Mouse (Mus musculus): ENCODE results near the gene Srrm2. TPM values are rescaled to one million over a fixed set of nuclear protein-coding genes. Genes with fewer than 3 reads are reported as not detected.

Gene Srrm2
- polyA plus RNA-seq, 1 experiment from 2014 or later: 525 TPM

- Histone ChIP-seq H3K4me3 (replicated peaks) (no peak overlapping the region), H3K9ac (no peak overlapping the region), H3K4me2 (replicated peaks) (no peak overlapping the region), H3K27me3 (no peaks in the 10 kb centered on the region), H3K27ac (replicated peaks) (no peak overlapping the region), H3K36me3 (peaks cover 91% of the 10 kb centered on the region), H3K9me3 (replicated peaks) (peaks cover 34% of the 10 kb centered on the region), H3K4me1 (no peaks in the 10 kb centered on the region)
- ATAC-seq (ENCODE audit: insufficient number of reproducible peaks, low FRiP score, low TSS enrichment, low read depth): no peak
- WGBS: 98% methylated on average over 16 of the region's 16 CpGs
These were observed 25.3 kb downstream of the Srrm2 start for GRCm38 (mm10) chr17:23815641-23816040.

- Histone ChIP-seq H3K9me3 (replicated peaks) (peaks cover 34% of the 10 kb centered on the region), H3K27me3 (no peaks in the 10 kb centered on the region), H3K36me3 (peaks cover 96% of the 10 kb centered on the region), H3K27ac (replicated peaks) (no peak overlapping the region), H3K4me3 (replicated peaks) (no peak overlapping the region), H3K4me1 (0 out of 2 replicates have a peak, but pooled peaks cover 3% of the 10 kb centered on the region), H3K9ac (no peak overlapping the region), H3K4me2 (replicated peaks) (no peak overlapping the region)
- WGBS: 99% methylated on average over 8 of the region's 8 CpGs
- no peak for ATAC-seq (ENCODE audit: insufficient number of reproducible peaks, low FRiP score, low TSS enrichment, low read depth)
These were observed 28.2 kb downstream of the Srrm2 start for GRCm38 (mm10) chr17:23818579-23818978.

GRCm38 (mm10) chr17:23819235-23819634 lies 28.9 kb downstream of the Srrm2 start:
- no peak for ATAC-seq (ENCODE audit: insufficient number of reproducible peaks, low FRiP score, low TSS enrichment, low read depth)

GRCm38 (mm10) chr17:23820731-23821130 lies 30.4 kb downstream of the Srrm2 start:
- no peak overlapping the region for H3K4me2 ChIP-seq (replicated peaks)
- no peak overlapping the region for H3K4me3 ChIP-seq (replicated peaks)
- H3K36me3 ChIP-seq: peaks cover 98% of the 10 kb centered on the region
- ATAC-seq (ENCODE audit: insufficient number of reproducible peaks, low FRiP score, low TSS enrichment, low read depth): no peak
- 0 out of 2 replicates have a peak, but pooled peaks cover 9% of the 10 kb centered on the region for H3K4me1 ChIP-seq
- H3K9me3 ChIP-seq (replicated peaks): peaks cover 31% of the 10 kb centered on the region
- no peak overlapping the region for H3K27ac ChIP-seq (replicated peaks)
- no peaks in the 10 kb centered on the region for H3K27me3 ChIP-seq
- no peak overlapping the region for H3K9ac ChIP-seq
- 97% methylated on average over 5 of the region's 5 CpGs for WGBS

More at GRCm38 (mm10) chr17:23819235-23819634, 28.9 kb downstream of the Srrm2 start:
- Histone ChIP-seq H3K27me3 (no peaks in the 10 kb centered on the region), H3K4me1 (0 out of 2 replicates have a peak, but pooled peaks cover 3% of the 10 kb centered on the region), H3K4me3 (replicated peaks) (no peak overlapping the region), H3K27ac (replicated peaks) (no peak overlapping the region), H3K9me3 (replicated peaks) (peaks cover 34% of the 10 kb centered on the region), H3K9ac (no peak overlapping the region), H3K36me3 (peaks cover 98% of the 10 kb centered on the region), H3K4me2 (replicated peaks) (no peak overlapping the region)
- WGBS: 98% methylated on average over 25 of the region's 25 CpGs

DNA sequence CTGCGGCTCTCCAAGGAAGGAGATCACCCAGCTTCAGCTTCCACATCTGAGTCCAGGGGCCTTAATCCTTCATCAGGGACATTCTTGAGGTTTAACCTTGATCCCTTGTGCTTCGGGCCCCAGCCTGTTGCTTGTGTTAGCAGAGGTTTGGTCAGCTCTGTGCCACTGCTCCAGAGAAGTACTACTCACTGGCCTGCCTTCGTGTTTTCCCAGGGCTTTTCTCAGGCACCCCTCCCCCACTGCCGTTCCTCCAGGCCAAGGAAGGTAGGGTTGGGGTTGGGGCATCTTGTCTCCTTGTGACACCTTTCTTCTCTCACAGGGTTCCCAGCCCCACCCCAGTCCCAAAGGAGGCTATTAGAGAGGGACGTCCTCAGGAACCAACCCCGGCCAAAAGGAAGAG lies 31.8 kb downstream of the Srrm2 start:
- Histone ChIP-seq H3K4me3 (replicated peaks) (no peak overlapping the region), H3K9me3 (replicated peaks) (peaks cover 26% of the 10 kb centered on the region), H3K9ac (no peak overlapping the region), H3K36me3 (peaks cover 95% of the 10 kb centered on the region), H3K27ac (replicated peaks) (no peak overlapping the region), H3K4me1 (peaks cover 11% of the 10 kb centered on the region; the same call in 1 of the 2 replicates), H3K4me2 (replicated peaks) (no peak overlapping the region), H3K27me3 (no peaks in the 10 kb centered on the region)
- WGBS: 65% methylated on average over 6 of the region's 6 CpGs
- no peak for ATAC-seq (ENCODE audit: insufficient number of reproducible peaks, low FRiP score, low TSS enrichment, low read depth)

DNA sequence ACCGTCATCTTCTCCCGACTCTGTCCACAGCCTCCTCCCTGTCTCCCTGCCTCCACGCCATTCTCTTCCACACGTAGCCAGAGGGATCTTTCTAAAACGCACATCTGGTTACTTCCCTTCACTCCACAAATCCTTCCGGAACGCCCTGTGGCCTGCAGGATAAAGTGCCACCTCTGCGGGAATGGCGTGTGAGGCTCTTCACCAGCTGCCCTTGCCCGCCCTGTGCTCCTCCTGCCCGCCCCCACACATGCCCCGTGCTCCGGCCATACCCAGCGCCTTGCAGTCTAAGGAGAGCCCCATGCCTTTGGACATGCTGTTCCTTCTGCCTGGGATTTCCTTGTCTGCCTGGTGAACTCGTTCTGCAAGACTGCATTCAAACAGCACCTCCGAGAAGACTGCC lies 32.7 kb downstream of the Srrm2 start:
- Histone ChIP-seq H3K27ac (replicated peaks) (no peak overlapping the region), H3K9me3 (replicated peaks) (peaks cover 17% of the 10 kb centered on the region), H3K4me3 (replicated peaks) (no peak overlapping the region), H3K4me2 (replicated peaks) (no peak overlapping the region), H3K9ac (no peak overlapping the region), H3K27me3 (no peaks in the 10 kb centered on the region), H3K4me1 (peaks cover 17% of the 10 kb centered on the region), H3K36me3 (peaks cover 86% of the 10 kb centered on the region)
- 75% methylated on average over 16 of the region's 16 CpGs for WGBS
- ATAC-seq (ENCODE audit: insufficient number of reproducible peaks, low FRiP score, low TSS enrichment, low read depth): no peak

DNA sequence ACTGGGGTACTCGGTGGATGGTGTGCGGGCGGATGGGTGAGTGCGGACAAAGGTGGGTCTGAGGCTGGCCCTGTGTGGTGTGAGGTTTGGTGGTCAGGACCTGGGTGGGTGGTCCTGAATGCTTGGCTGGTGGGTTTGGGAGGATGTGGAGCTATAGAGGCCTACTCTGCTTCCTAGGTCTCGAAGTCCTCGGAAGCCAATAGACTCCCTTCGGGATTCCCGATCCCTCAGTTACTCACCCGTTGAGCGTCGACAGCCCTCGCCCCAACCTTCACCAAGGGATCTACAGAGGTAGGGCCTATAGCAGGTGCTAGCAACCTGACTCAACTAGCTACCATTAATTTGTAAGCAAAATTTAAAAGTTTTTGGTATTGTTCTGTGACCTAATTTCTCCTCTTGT lies 33.3 kb downstream of the Srrm2 start:
- H3K4me2 ChIP-seq (replicated peaks): no peak overlapping the region
- no peak overlapping the region for H3K9ac ChIP-seq
- WGBS: 89% methylated on average over 12 of the region's 12 CpGs
- H3K4me1 ChIP-seq: peaks cover 17% of the 10 kb centered on the region
- no peaks in the 10 kb centered on the region for H3K27me3 ChIP-seq
- ATAC-seq (ENCODE audit: insufficient number of reproducible peaks, low FRiP score, low TSS enrichment, low read depth): no peak
- H3K36me3 ChIP-seq: peaks cover 80% of the 10 kb centered on the region
- H3K9me3 ChIP-seq (replicated peaks): peaks cover 11% of the 10 kb centered on the region
- no peak overlapping the region for H3K4me3 ChIP-seq (replicated peaks)
- H3K27ac ChIP-seq (replicated peaks): no peak overlapping the region

GRCm38 (mm10) chr17:23825591-23825990 lies 35.3 kb downstream of the Srrm2 start:
- Histone ChIP-seq H3K4me1 (peaks cover 17% of the 10 kb centered on the region), H3K27me3 (no peaks in the 10 kb centered on the region), H3K4me2 (replicated peaks) (no peak overlapping the region), H3K9me3 (replicated peaks) (no peaks in the 10 kb centered on the region), H3K9ac (no peak overlapping the region), H3K36me3 (peaks cover 60% of the 10 kb centered on the region), H3K4me3 (replicated peaks) (no peak overlapping the region), H3K27ac (replicated peaks) (no peak overlapping the region)
- ATAC-seq (ENCODE audit: insufficient number of reproducible peaks, low FRiP score, low TSS enrichment, low read depth): no peak
- 79% methylated on average over 4 of the region's 4 CpGs for WGBS

DNA sequence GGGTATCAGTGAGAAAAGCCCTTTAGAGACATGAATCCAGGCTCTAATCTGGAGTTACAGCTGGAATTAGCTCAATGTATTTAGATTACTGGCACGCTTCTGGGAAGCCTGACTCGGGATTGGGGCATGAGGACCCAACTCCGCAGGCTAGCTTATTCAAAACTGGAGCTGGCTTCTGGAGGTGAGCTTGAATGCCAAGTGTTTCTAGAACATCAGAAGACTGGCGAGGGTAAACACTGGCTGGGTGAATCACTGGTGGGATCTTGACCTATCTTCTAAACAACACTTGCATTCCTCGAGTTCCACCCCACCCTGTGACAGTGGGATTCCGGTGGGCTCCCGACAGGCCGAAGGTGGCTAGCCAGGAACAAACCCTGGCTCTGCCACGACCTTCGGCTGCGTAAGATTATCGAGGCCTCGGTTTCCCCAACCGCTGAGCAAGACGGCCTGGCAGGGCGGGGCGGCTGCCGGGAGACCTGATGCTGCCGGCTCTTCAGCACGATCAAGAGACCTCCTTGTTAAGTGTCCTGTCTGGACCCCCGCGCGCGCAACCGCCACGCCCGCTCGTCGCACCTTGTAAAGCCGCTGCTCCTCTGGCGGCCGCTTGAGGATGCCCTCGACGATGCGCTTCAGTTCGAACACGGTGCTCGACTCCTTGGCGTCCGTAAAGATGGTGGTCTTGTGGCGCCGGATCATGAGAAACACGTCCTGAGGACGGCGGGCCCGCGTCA lies 38.1 kb downstream of the Srrm2 start:
- H3K27ac ChIP-seq (replicated peaks): peak overlapping the region; percentile 96
- under 1% methylated on average over 47 of the region's 47 CpGs for WGBS
- H3K9me3 ChIP-seq (replicated peaks): no peaks in the 10 kb centered on the region
- peak overlapping the region; percentile 90 for H3K9ac ChIP-seq
- peak overlapping the region; percentile 88 for H3K4me3 ChIP-seq (replicated peaks)
- peaks cover 33% of the 10 kb centered on the region for H3K36me3 ChIP-seq
- H3K4me2 ChIP-seq (replicated peaks): peak overlapping the region; percentile 67
- peaks cover 17% of the 10 kb centered on the region; the same call in 1 of the 2 replicates for H3K27me3 ChIP-seq
- H3K4me1 ChIP-seq: peaks cover 14% of the 10 kb centered on the region
- peak; percentile 71 for ATAC-seq (ENCODE audit: insufficient number of reproducible peaks, low FRiP score, low TSS enrichment, low read depth)

- no peaks in the 10 kb centered on the region for H3K9me3 ChIP-seq (replicated peaks)
- peaks cover 26% of the 10 kb centered on the region for H3K36me3 ChIP-seq
- peaks cover 17% of the 10 kb centered on the region; the same call in 1 of the 2 replicates for H3K27me3 ChIP-seq
- peaks cover 14% of the 10 kb centered on the region for H3K4me1 ChIP-seq
- H3K4me2 ChIP-seq (replicated peaks): peak within 1 kb of the TSS; percentile 67
- peak within 1 kb of the TSS; percentile 90 for H3K9ac ChIP-seq
- peak within 1 kb of the TSS; percentile 96 for H3K27ac ChIP-seq (replicated peaks)
- ATAC-seq (ENCODE audit: insufficient number of reproducible peaks, low FRiP score, low TSS enrichment, low read depth): peak; percentile 93
- WGBS: under 1% methylated on average over 28 of the region's 42 CpGs
- peak within 1 kb of the TSS; percentile 88 for H3K4me3 ChIP-seq (replicated peaks)
These were observed 38.8 kb downstream of the Srrm2 start, which contains the start of gene Elob for GRCm38 (mm10) chr17:23829064-23829619. Elob (minus strand) TSS chr17:23829136.

DNA sequence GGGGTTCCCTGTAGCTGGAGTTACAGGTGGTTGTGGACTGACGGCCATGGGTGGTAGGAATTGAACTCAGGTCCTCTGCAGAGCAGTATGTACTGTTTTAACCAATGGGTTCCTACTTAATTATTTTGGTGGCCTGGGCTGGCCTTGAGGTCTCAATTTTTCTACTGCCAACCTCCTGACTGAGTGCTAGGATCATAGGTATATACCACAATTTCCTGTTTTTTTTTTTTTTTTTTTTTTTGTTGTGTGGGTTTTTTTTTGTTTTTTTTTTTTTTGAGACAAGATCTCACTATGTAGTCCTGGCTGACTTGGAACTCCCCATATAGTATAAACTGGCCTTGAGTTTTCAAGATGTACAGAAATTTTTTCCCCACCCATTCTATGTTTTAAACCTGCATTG lies 40.9 kb downstream of the Srrm2 start:
- WGBS: 96% methylated on average over 1 of the region's 1 CpGs
- Histone ChIP-seq H3K36me3 (peaks cover 7% of the 10 kb centered on the region), H3K27me3 (peaks cover 17% of the 10 kb centered on the region; the same call in 1 of the 2 replicates), H3K4me2 (replicated peaks) (no peak overlapping the region), H3K27ac (replicated peaks) (no peak overlapping the region), H3K9ac (no peak overlapping the region), H3K9me3 (replicated peaks) (no peaks in the 10 kb centered on the region), H3K4me3 (replicated peaks) (no peak overlapping the region), H3K4me1 (peaks cover 7% of the 10 kb centered on the region)
- ATAC-seq (ENCODE audit: insufficient number of reproducible peaks, low FRiP score, low TSS enrichment, low read depth): no peak
